Mouse (Mus musculus) adrenal gland, adult 2 months (tissue): ENCODE results near the gene Zfp169. TPM values are rescaled to one million over a fixed set of nuclear protein-coding genes. Genes with fewer than 3 reads are reported as not detected.
"Not testable (repeated sequence)": the region's sequence is repeated elsewhere in the genome, so short reads cannot be mapped to it uniquely, and the experiment has no call there.

Experiments used
- DNase-seq: peaks from one replicate; pipeline ENCODE4 v3.0.0; 2021
- microRNA-seq, 2 experiments: library from miRNA; unstranded; fragments of <30 nt; microRNA quantifications; one replicate each; pipeline ENCODE4 v1.2.0; 2021
- polyA plus RNA-seq: library from polyadenylated mRNA; depleted of rRNA; stranded (reverse); fragments of >200 nt; gene quantifications from 2 replicates; pipeline ENCODE4 v1.2.3, GENCODE M21; 2012; rRNA removed
- total RNA-seq, 2 experiments: library from RNA; stranded (reverse); gene quantifications; 2 replicates each; pipeline ENCODE4 v1.2.3; 2021

Gene Zfp169
- total and polyA plus RNA-seq, 3 experiments, result 2.7 to 6.9 (median 6.5) TPM

DNA sequence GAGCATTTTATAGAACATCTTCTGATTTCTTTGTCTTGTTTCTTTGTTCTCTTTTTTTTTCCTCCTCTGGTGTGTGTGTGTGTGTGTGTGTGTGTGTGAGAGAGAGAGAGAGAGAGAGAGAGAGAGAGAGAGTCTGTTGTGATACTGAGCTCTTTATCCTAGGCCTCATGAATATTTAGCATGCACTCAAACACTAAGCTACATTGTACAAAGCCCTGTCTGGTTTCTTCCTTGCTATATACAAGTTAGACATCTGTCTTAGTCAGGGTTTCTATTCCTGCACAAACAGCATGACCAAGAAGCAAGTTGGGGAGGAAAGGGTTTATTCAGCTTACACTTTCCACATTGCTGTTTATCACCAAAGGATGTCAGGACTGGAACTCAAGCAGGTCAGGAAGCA is 5.9 kb upstream of the Zfp169 start:
- DNase-seq, result not testable (repeated sequence)

DNA sequence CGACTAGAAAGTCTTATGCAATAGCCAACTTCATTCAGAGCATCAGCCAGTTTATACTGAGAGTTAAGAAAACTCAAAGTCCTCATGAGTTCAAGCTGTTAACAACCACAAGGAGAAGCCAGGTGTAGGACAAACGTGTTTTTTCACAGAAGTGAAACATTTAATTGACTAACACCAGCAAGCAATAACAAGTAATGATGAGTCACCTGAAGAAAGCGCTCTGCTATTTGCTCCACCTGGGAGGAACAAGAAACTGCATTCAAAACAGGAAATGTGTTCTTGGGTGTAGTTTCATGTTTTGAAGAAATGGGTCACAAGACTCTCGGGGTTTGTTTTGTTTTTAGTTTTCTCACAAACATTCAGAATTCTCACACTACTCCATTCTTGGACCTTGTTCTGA is 2.6 kb upstream of the Zfp169 start:
- no peak for DNase-seq

DNA sequence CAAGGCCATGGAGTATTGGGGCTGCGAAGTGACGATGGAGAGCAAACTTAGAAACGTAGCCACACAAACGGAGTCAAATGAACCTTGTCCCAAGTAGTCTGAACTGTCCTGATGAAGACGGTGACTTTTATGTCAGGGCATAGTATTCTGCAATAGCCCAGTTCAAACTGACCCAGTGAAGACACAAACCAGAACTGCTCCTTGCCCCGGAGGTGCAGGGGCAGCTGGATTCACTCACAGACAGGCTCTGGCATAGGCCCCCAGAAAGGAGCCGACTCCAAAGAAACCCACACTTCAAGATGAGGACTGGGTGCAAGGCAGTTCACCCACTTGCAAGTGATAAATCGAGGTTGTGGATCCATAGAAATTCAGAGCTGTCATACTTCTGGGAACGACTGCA is 4.6 kb downstream of the Zfp169 start:
- DNase-seq, result no peak

DNA sequence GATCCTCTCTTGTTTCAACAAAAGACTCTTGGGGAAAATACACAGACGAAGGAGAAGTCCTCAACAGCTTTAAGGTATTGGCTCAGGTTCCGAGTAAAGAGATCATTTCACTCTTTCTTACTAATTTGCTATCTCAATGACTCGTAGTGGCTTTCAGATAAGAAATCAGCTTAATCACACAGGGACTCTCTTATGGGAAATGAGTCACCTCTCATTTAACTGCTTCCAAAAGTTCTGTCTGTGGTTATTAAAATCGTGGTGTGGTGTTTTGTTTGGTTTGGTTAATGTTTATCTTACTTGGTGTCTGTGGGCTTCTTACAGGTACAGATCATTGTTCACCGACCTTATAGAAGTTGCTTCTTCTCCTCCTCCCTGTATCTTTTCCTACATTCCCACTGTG is 10.8 kb downstream of the Zfp169 start:
- DNase-seq, result no peak

DNA sequence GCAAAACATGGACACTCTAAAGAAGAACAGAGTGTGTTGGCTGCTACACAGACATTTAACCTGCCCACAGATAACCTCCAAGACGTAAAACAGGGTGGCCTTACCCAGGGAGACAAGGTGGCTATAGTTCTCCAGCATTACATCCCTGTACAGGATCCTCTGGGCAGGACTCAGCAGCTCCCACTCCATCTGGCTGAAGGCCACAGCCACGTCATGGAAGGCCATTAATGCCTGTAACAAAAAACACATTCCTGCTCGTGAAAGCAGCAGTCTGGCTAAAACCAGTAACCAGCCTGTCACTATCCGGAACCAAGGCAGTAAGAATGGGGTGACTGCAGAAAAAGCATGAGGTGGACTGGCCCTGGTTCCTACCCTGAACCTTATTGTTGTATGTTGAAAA is 14.6 kb downstream of the Zfp169 start:
- DNase-seq, result peak; percentile 60

DNA sequence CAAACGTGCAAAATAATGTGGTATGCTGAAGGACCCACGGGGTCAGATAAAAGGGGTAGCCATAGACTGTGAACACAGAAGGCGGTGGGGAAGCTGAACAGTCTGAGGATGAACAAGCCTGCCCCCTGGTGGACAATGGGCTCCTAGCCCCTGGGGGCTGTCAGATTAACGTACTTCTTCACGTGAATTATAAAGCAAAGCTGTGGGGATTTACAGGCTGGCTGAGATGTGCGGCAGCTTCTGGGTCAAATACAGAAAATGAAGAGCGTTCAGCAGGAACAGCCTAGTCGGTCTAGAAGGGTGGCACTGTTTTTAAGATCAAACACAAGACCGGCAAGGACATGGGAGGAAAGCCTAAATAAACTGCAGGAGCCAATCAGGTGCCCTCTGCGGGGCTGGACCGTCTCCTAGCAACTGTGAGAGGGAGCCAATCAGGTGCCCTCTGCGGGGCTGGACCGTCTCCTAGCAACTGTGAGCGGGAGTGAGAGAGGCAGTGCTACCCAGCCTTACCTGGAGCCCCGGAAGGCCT is 15.5 kb downstream of the Zfp169 start:
- DNase-seq, result peak; percentile 53

DNA sequence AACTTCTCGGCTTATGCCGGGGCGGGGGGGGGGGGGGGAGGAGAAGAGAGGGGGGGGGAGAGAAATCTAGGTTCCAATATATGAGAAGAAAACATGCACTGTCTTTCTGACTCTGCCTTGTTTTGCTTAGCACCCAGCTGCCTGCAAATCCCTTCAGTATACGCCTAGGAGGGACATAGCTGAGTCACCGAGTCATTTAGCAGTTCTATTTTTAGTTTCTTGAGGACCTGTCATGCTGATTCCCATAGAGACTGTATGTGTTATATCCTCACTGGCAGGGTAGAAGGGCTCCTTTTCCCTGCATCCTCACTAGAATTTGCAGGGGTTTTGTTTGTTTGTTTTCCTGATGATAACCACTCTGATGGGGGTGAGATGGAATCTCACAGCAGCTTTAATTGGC is 20.1 kb downstream of the Zfp169 start:
- peak; percentile 20 for DNase-seq

DNA sequence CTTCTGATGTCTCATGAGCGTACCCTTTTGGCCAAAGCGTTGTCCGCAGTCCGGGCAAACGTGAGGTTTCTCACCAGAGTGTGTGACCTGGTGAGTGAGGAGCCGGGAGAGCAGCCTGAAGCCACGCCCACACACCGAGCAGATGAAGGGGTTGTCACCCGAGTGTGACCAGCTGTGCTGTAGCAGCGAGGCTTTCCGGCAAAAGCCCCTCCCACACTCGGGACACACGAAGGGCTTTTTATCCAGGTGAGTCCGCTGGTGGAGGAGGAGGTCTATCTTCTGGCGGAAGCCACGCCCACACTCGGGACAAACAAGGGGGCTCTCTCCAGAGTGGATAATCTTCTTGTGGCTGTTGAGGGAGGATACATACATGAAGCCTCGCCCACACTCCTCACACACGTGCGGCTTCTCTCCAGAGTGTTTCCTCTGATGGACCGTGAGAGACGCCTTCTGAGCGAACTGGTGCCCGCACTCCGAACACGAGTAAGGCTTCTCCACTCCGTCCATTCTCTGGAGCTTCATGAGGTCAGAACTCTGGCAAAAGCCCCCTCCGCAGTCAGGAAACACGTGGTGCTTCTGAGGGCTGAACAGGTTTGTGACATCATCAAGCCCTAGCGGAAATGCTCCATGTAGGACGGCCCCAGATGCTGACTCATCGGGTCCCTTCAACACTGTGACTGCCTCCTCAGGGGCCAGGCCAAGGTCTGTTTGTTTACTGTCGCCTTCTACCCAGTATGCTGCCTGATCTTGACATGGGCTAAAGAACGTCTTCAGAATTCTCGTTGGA is 22.7 kb downstream of the Zfp169 start:
- no peak for DNase-seq

DNA sequence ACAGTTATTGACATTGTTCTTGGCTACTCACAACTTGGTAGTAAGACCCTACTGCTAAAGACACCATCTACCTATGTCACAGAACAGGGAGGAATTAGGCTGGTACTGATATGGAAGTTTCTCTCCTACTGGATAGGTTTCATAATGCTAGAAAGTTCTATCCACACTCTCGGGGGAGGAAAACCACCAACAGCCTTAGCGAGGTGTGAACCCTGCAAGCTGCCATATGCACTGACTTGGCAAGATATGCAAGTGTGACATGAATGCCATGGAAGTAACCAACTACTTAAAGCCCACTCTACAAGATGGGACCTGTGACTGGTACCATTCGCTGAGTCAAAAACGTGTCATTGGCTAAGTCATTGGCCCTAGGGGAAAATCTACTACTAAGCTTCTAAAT is 29.6 kb downstream of the Zfp169 start:
- DNase-seq, result no peak

DNA sequence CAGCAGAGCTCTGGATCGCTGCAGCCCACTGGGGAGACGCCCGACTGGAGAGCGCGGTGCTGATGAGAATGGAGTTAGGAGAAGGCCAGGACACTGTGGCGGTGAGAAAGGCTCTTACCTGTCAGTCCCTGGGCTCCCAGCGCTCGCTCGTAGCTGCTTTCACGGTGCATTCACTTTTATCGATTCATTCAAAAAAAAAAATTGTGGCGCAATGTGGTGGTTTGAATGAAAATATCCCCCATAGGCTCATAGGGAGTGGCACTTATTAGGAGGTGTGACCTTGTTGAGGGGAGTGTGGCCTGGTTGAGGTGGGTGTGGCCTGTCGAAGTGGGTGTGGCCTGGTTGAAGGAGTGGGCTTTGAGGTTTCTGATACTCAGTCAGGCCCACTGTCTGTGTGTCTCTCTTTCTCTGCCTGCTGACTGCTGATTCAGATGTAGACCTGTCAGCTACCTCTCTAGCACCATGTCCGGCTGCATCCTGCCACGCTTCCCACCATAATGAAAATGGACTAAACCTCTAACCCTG is 44.5 kb downstream of the Zfp169 start:
- DNase-seq, result no peak

DNA sequence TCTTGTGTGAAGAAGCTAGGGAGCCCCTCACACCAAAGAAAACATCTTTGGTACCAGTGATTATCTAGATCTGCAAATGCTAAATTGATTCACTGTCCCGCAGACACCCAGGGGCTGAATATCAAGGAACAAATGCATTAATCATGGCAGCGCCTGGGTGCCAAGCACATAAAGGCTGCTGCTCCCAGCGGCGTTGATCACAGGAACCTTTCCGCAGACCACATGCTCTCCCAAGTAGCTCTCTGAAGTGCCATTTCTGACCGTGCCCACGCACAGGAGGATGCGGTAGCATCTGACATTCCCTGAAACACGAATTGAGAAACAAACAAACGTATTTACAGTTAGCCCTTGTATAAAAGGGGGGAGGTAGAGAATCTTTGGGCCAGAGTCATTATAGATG is 47.1 kb downstream of the Zfp169 start:
- DNase-seq, result no peak

DNA sequence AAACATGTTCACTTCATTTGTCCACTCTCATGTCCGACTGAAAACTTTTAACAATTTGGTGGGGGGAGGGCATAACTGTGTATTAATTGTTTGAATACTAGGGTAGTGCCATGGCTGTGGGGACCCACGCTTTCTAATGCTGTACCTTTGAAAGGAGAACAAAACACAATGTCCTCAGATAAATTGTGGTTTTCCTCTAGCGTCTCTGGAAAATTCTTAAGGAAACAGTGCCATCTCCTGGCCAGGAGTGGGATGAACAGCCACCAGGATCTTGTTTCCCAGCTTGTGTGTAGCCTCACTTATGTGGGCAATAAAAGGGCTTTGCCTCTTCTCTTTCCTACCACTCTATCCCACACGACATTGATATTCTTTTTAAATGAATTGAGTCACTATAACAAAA is 49.1 kb downstream of the Zfp169 start:
- peak; percentile 47 for DNase-seq

DNA sequence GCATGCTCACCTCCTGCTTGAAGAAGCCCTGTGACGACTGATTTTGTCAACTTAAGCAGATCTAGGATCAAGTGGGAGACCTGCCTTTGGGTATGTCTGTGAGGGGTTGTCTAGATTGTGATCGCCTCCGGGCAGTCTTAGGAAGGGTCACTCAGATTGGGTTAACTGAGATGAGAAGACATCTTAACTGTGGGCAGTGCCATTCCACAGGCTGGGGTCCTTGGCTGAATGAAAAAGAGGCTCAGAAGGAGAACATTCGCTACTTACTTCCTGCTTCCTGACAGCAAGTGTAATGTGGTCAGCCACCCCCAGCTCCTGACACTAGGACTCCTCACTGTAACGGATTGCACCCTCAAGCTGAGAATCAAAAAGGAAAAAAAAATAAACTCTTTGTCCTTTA is 54.0 kb downstream of the Zfp169 start:
- DNase-seq, result no peak

DNA sequence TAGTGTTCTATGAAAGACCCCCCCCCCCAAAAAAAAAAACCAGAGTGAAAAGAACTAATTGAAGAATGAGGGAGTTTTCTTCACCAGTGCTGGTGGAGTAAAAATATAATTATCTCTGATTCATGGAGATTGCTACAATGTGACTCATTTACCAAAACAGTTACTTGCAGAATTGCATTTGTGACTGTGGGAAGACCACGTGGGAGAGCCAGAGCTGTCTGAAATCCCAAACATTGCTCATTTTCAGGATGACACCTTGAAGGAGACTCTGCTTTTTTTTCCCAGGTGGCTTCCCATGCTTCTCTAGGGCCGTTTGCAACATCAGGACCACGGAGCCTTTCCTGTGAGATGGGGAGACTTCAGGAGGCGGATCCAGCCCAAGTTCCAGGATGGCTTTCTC is 65.1 kb downstream of the Zfp169 start:
- no peak for DNase-seq

DNA sequence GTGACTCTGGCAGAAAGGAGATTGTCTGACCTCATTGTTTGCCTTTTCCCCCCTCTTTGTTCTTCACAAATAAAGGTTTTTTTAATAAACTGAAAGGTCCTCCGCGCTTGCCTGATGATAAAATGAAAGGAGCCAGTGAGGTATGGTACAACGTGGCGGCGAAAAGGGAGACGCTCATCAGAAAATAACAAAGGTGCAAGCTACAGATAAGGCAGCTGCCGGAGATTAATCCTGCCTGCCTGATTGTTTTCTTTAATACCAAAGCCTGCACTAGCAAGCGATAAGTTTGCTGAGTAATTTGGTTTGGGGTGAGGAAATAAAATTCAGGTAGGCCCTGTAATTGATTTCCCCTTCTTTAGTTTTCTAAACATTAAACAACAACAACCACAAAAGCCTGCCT is 69.3 kb downstream of the Zfp169 start:
- DNase-seq, result no peak

DNA sequence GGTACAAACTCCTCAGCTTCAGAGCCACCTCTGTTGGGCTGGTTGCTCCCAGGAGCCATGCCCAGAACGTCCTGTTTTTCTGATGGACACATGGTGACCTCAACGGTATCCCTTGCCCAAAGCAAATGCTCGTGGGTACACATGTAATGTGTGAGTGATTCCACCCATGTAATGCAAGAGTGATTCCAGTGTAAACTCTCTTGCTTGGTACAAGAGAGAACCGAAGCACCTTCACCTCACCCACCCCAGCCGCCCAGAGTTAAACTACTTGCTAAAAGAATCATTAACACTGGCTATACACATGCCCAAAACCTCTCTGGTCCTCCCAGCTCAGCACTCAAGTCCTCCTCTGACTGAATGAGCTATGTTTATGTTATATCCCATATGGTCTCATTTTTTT is 74.9 kb downstream of the Zfp169 start:
- DNase-seq, result no peak

Small RNAs within 50 kb of the gene (microRNA-seq; reads per million reads assigned to microRNA genes)
- gene Gm24111, result 0 reads per million in 2 experiments
- gene Mirlet7a-1, result 700 to 722 reads per million in 2 experiments
- gene Mirlet7d, result 48,961 to 59,796 reads per million in 2 experiments
- 0 reads per million in 2 experiments for gene Mirlet7f-1

Other genes starting within 250 kb of the Zfp169 start
- gene A830005F24Rik, start 119 bp upstream of the Zfp169 start, total RNA-seq, result not detected
- not detected in 2 replicates for gene A830005F24Rik, start 119 bp upstream of the Zfp169 start, polyA plus RNA-seq
- 1 to 10 TPM; 4.6 to 9.8 TPM for gene Ptpdc1, start 112.2 kb upstream of the Zfp169 start, total RNA-seq
- gene Ptpdc1, start 112.2 kb upstream of the Zfp169 start, polyA plus RNA-seq, result 1.3 and 1.4 TPM in 2 replicates
- gene Barx1, start 149.5 kb upstream of the Zfp169 start, total RNA-seq, result not detected
- gene Barx1, start 149.5 kb upstream of the Zfp169 start, polyA plus RNA-seq, result not detected in 2 replicates